Mouse (Mus musculus): ENCODE measurements around the gene Actl6a. TPM values are rescaled to one million over a fixed set of nuclear protein-coding genes. Genes with fewer than 3 reads are reported as not detected.
"Not testable (repeated sequence)": the region's sequence is repeated elsewhere in the genome, so short reads cannot be mapped to it uniquely, and the experiment has no call there.

The Actl6a gene
- total RNA-seq, 2 experiments from 2014 or later = 80.8 to 137 TPM

DNA sequence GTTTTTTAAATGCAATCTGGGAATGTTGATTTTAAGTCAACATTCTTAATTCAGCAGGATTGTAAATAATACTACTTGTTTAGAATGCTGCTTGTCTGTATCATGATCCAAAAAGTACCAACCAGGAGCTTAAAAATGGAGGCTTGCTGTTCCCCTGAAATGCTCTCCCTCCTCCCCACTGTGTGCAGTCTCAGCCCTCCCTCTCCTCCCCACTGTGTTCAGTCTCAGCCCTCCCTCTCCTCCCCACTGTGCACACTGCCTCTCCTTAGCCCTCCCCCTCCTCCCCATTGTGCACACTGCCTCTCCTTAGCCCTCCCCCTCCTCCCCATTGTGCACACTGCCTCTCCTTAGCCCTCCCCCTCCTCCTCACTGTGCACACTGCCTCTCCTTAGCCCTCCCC is 39.3 kb downstream of the Actl6a start:
- not testable (repeated sequence) for ATAC-seq (replicated peaks; ENCODE audit: poor library complexity)

DNA sequence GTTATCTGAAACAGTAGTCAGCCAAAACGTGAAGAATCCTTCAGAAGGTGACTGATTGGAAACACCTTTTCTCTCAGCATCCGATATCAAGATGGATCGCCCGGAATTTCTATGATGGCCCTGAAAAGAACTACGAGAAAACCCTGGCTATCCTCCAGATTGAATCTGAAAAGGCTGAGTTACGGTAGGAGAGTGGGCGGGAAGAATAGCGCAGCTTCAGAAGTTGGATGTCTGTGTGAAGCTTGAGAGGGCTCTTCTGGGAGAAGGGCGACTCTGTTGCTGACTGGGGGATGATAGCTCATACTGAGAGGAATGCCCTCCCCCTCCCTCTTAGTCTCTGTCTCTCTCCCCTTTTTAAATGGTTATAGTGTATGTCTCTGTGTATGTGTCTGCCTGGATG is 42.3 kb downstream of the Actl6a start:
- ATAC-seq (replicated peaks; ENCODE audit: poor library complexity) = no peak

DNA sequence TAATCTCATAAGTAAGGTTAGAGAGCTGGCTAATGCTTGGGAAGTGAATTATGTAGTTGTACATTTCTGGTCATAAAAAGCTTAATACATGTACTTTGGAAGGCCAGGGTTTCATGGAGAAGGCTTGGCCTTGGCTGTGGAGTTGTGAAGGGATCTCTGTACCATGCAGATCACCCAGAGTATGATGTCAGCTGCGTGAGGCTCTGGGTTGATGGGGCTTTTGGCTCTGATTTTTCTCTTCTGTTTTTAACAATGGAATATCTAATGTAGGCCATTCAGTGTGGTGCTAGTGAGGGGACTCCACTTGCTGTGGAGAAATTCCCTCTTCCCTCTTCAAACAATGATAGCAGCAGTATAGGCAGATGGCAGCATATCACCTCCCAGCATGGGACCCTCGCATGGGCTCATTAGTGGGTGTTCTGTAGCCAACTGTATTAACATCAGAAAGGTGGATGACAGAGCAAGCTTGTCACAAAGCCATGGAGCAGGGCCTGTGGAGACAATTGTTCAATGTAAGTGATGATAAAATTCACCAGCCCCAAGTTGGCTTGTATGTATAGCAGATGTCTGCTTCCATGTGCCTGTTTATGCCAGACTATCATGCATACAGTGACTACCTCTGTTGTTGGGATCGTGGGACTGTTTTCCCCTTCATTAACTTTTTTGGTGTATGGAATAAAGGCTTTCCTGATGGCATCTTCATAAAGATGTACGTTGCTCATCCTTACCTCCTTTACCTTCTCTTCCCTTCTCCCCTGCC is 43.9 kb downstream of the Actl6a start:
- no peak for ATAC-seq (replicated peaks; ENCODE audit: poor library complexity)

DNA sequence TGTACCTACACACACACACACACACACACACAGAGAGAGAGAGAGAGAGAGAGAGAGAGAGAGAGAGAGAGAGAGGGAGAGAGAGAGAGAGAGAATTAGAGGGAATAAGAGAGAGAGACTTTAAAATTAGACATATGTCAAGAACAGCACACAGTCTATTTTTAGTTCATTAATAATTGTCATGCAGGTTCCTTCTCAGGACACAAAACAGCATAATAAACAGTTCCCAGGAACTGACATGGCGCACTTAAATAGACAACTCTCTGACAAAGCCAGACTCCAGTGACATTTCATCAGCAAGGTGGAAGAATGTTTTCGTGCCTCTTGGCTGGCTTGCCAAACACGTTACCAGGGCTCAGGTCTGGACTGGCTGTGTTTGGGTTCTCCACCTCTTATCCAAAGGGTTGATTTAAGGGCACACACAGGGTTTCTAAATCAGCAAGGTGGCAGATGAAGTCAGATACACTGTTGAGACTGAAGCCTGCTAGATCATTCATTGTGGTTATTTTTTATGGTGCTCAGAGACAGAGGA is 48.4 kb downstream of the Actl6a start:
- ATAC-seq (replicated peaks; ENCODE audit: poor library complexity) = no peak

DNA sequence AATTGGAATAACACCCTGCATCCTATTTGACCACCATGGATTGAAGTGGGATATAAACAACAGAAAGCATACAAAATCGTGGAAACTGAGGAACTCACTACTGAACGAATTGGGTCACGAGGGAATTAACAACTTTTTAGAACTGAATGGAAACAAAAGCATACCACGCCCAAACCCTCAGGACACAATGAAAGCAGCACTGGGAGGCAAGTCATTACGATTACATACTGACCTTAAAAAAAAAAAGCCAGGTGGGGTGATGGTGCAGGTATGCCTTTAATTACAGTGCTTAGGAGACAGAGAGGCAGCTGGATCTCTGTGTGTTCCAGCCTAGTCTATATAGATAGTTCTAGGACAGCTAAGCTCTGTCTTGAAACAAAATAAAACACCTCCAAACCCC is 53.1 kb downstream of the Actl6a start:
- ATAC-seq (replicated peaks; ENCODE audit: poor library complexity) = no peak

DNA sequence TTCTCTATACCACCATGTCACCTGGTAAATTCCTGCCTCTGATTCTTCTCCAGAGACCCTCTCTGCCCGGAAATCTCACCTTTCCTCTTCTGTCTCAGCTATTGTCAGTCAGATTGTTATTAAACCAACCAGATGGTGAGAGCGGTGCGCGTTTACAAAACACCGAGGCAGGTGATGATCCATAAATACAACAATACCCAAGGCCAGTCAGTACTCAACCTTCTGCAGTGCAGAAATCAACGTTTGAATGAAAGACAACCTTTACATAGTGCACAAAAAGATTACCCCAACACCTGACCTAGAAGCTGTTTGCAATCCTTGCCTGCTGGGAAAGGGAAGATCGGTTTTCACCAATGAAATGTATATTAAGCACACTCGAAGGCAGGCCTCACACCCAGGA is 56.9 kb downstream of the Actl6a start:
- ATAC-seq (replicated peaks; ENCODE audit: poor library complexity) = no peak

DNA sequence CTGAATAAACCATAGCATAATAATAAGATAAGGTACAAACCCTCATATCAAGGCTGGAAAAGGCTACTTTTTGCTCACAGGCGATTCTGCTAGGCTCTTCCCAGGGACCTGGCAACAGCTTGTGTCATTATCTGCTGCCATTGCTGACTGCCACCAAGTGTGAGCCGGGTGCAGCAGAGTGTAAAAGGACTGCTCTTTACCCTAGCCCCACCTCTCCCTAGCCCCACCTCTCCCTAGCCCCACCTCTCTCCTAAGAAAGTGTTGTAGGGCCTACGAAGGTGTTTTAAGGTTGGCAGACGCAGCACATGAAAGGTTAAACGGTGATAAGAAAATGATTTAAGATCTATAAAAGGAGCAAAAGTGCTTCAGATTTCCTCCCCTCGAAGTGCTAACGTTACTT is 57.8 kb downstream of the Actl6a start:
- no peak for ATAC-seq (replicated peaks; ENCODE audit: poor library complexity)

DNA sequence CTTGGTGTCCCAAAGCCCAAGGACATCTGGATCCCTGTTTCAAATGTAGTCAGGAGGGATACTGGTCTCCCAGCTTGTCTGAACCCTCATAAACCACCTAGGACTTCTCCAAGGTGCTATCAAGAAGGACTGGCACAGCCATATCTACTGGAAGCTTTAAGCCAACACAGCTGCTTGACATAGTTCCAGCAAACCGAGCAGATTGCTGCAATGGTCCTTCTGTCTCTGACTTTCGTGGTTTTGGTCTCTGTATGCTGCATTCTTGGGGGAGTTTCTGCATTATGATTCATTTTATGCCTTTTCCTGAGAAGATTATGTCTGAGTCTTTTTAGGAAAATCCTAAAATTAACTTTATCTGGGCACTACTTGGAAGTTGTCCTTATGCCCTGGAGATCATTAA is 64.7 kb downstream of the Actl6a start:
- ATAC-seq (replicated peaks; ENCODE audit: poor library complexity) = no peak

Other genes with a start within 250 kb of the Actl6a start
- gene Kcnmb3, start 214.1 kb upstream of the Actl6a start, total RNA-seq (2015) = not detected in 2 replicates
- gene Kcnmb3, start 214.1 kb upstream of the Actl6a start, total RNA-seq (2017) = not detected in 2 replicates
- gene Zfp639, start 196.0 kb upstream of the Actl6a start, total RNA-seq (2015) = 55.2 and 56.9 TPM in 2 replicates
- 43.1 and 49.9 TPM in 2 replicates for gene Zfp639, start 196.0 kb upstream of the Actl6a start, total RNA-seq (2017)
- 15.7 and 31.2 TPM in 2 replicates for gene Mfn1, start 176.8 kb upstream of the Actl6a start, total RNA-seq (2015)
- 34.1 and 60.3 TPM in 2 replicates for gene Mfn1, start 176.8 kb upstream of the Actl6a start, total RNA-seq (2017)
- 2.1 and 8.3 TPM in 2 replicates for gene Gnb4, start 89.7 kb upstream of the Actl6a start, total RNA-seq (2015)
- gene Gnb4, start 89.7 kb upstream of the Actl6a start, total RNA-seq (2017) = 3.0 and 13.7 TPM in 2 replicates
- gene Ndufb5, start 30.7 kb downstream of the Actl6a start, total RNA-seq (2015) = 293 and 301 TPM in 2 replicates
- 163 and 224 TPM in 2 replicates for gene Ndufb5, start 30.7 kb downstream of the Actl6a start, total RNA-seq (2017)
- gene Mrpl47, start 31.3 kb downstream of the Actl6a start, total RNA-seq (2015) = 53.2 and 53.8 TPM in 2 replicates
- gene Mrpl47, start 31.3 kb downstream of the Actl6a start, total RNA-seq (2017) = 21.2 and 27.1 TPM in 2 replicates
- gene Usp13, start 111.2 kb downstream of the Actl6a start, total RNA-seq (2015) = not detected in 2 replicates
- gene Usp13, start 111.2 kb downstream of the Actl6a start, total RNA-seq (2017) = not detected in 2 replicates

All from megakaryocyte progenitor cell, adult 5-6 weeks (primary cell).